ENCODE assay signal across 15 mouse cellular contexts in the genomic region with DNA sequence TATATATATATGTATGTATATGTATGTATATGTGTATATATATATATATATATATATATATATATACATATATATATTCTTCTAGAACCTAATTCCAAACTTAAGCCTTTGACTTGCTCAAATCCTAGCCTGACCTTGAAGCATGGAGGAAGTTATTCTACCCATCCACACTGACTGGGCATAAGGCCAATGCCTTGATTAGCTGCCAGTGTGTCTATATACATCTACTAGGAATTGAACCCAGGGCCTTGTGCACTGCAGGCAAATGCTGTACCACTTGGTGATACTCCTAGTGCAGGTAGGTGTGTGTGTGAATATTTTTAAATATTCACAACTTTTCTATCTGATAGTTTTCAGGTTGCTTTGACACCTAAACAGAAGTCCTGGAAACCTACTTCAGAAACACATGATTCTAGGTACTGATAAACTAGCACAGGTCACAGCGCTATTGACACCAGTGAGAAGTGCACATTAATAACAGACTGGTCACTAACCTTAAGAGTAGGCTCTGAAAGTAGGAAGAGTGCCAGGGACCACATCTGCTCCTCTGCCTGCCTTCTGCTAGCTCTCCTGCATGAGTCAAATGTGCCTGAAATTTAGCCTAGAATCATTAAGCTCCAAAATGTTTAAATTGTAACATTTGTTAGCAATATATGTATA. TPM values are rescaled to one million over a fixed set of nuclear protein-coding genes. Genes with fewer than 3 reads are reported as not detected.
DNase-seq lines count a peak whose midpoint lies in the region; ATAC-seq and TF ChIP-seq lines count a peak whose summit lies in the region.
"Had no signal": no experiment of that assay in that cellular context is flagged by ENCODE, and none has a peak within 500 bp of the region (broad histone marks: within the 10 kb centered on the region; RNA-seq: fewer than 3 reads in every experiment).

No protein-coding gene starts in this region.

- ATAC-seq in cerebellum, adult (ENCODE audit: insufficient number of reproducible peaks, low FRiP score, low TSS enrichment), result no peak
- ATAC-seq in granulocyte monocyte progenitor cell, adult 5-6 weeks (replicated peaks; ENCODE audit: poor library complexity, severe bottlenecking), result no peak
- ATAC-seq in frontal cortex, adult (ENCODE audit: low TSS enrichment), result no peak
- ATAC-seq: forebrain, postnatal 0 days had no signal

- no peaks in the 10 kb centered on the region for H3K79me2 ChIP-seq in liver, adult 2 months (ENCODE audit: control insufficient read depth, insufficient read depth, low read length)

- peak; percentile 26 for DNase-seq in cerebellum, adult 11-12 months
- DNase-seq in liver, adult 2 months (ENCODE audit: extremely low read depth, low read depth, low spot score), result peak; percentile 35
- no peak for DNase-seq in liver
- DNase-seq in cerebellum, adult 8-10 months, result peak; percentile 36
- DNase-seq in kidney, postnatal 25 days, result peak; percentile 35 to 67
- DNase-seq: forebrain, postnatal 0 days; lung, adult 2 months; right cerebral cortex, postnatal 4 days; thymus, postnatal 25 days had no signal

- no peaks in the 10 kb centered on the region for H3K4me1 ChIP-seq in liver, adult 2 months (ENCODE audit: control insufficient read depth, insufficient read depth, low read length)
- H3K4me1 ChIP-seq: limb, embryonic 12.5 days; stomach, embryonic 15.5 days had no signal

- 35% methylated on average over 1 of the region's 1 CpGs for WGBS in liver, adult 2 months

- no peak for TF ChIP-seq POLR2A in liver, adult 2 months (IDR thresholded peaks at IDR 0.05; ENCODE audit: extremely low read depth, insufficient read depth, low read length)

- no peak overlapping the region for H3K9ac ChIP-seq in liver, adult 2 months (ENCODE audit: low read depth, low read length)
- H3K9ac ChIP-seq: forebrain, postnatal 0 days; limb, embryonic 12.5 days; stomach, embryonic 15.5 days had no signal

- no peak overlapping the region for H3K27ac ChIP-seq in liver, adult 2 months (replicated peaks; ENCODE audit: insufficient read depth, low read depth, low read length)
- H3K27ac ChIP-seq: limb, embryonic 12.5 days; stomach, embryonic 15.5 days had no signal

- no peak for TF ChIP-seq CTCF in liver, adult 2 months (IDR thresholded peaks at IDR 0.05; ENCODE audit: low read depth, low read length)

- peaks cover 46% of the 10 kb centered on the region for H3K36me3 ChIP-seq in liver, adult 2 months (ENCODE audit: control insufficient read depth, insufficient read depth, low read length)
- H3K36me3 ChIP-seq: stomach, embryonic 15.5 days had no signal

- no peak overlapping the region for H3K4me3 ChIP-seq in liver, adult 2 months (ENCODE audit: insufficient read depth, low read depth, low read length)
- H3K4me3 ChIP-seq: limb, embryonic 12.5 days; megakaryocyte, embryonic 14.5 days; stomach, embryonic 15.5 days had no signal

- no peaks in the 10 kb centered on the region for H3K27me3 ChIP-seq in liver, adult 2 months (ENCODE audit: control insufficient read depth, insufficient read depth, low read length)
- H3K27me3 ChIP-seq: limb, embryonic 12.5 days; megakaryocyte, embryonic 14.5 days; stomach, embryonic 15.5 days had no signal

RNA-seq across cellular contexts. Expression of gene Gm10642, which starts 53.7 kb away (rescaled TPM):
- total RNA-seq in liver, adult 2 months (2014; rRNA removed), result 1.7 and 1.9 TPM in 2 replicates
- polyA plus RNA-seq in liver, adult 2 months (2012; rRNA removed), result 1.4 and 1.6 TPM in 2 replicates
- total RNA-seq in granulocyte monocyte progenitor cell, adult 5-6 weeks (2014; fragmentation: Nextera tagmentation), result not detected in 2 replicates
- 0.26 TPM in 1 of 2 replicates, not detected in the other for total RNA-seq in granulocyte monocyte progenitor cell, adult 5-6 weeks (2017)

RNA-seq across cellular contexts. Expression of gene Mindy2, which starts 54.7 kb away (rescaled TPM):
- 17.2 and 18.2 TPM in 2 replicates for total RNA-seq in liver, adult 2 months (2014; rRNA removed)
- polyA plus RNA-seq in liver, adult 2 months (2012; rRNA removed), result 2.5 and 3.0 TPM in 2 replicates
- total RNA-seq in granulocyte monocyte progenitor cell, adult 5-6 weeks (2014; fragmentation: Nextera tagmentation), result 11.8 and 12.5 TPM in 2 replicates
- total RNA-seq in granulocyte monocyte progenitor cell, adult 5-6 weeks (2017), result 9.0 and 10.1 TPM in 2 replicates

RNA-seq across cellular contexts. Expression of gene Sltm, which starts 59.8 kb away (rescaled TPM):
- total RNA-seq in liver, adult 2 months (2014; rRNA removed), result 16.5 and 17.6 TPM in 2 replicates
- polyA plus RNA-seq in liver, adult 2 months (2012; rRNA removed), result 2.8 and 3.5 TPM in 2 replicates
- total RNA-seq in granulocyte monocyte progenitor cell, adult 5-6 weeks (2014; fragmentation: Nextera tagmentation), result 74.8 and 99.4 TPM in 2 replicates
- 75.7 and 92.9 TPM in 2 replicates for total RNA-seq in granulocyte monocyte progenitor cell, adult 5-6 weeks (2017)
